Mouse (Mus musculus) adrenal gland, postnatal 10 days (tissue): ENCODE measurements around the gene Acvr1. TPM values are rescaled to one million over a fixed set of nuclear protein-coding genes. Genes with fewer than 3 reads are reported as not detected.

ENCODE experiments used
- DNase-seq: peaks from one replicate; pipeline ENCODE4 v3.0.0; 2021; ENCODE audit warnings: mixed read lengths
- total RNA-seq, 2 experiments: library from RNA; stranded (reverse); gene quantifications; 2 replicates each; pipeline ENCODE4 v1.2.3; 2021

Acvr1 gene
- total RNA-seq, 2 experiments from 2014 or later = 36.2 to 46.4 TPM

DNA sequence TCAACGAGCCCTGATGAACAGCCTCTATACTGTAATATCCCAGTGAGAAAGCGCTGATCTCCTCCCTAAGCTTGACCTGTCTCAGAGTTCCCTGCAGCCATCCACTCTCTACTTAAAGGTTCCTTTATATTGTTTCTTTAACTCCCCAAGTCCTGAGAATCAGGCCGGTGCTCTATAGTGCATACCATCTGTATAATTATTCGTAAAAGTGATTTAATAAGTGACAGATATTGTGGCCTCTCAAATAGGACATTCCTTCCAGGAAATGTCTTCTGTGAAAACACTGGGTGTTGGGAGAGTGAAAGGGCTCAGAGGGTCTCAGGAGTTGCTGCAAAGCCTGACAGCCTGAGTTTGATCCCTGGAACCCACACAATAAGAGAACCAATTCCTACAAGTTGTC is 88.8 kb downstream of the Acvr1 start:
- no peak for DNase-seq

DNA sequence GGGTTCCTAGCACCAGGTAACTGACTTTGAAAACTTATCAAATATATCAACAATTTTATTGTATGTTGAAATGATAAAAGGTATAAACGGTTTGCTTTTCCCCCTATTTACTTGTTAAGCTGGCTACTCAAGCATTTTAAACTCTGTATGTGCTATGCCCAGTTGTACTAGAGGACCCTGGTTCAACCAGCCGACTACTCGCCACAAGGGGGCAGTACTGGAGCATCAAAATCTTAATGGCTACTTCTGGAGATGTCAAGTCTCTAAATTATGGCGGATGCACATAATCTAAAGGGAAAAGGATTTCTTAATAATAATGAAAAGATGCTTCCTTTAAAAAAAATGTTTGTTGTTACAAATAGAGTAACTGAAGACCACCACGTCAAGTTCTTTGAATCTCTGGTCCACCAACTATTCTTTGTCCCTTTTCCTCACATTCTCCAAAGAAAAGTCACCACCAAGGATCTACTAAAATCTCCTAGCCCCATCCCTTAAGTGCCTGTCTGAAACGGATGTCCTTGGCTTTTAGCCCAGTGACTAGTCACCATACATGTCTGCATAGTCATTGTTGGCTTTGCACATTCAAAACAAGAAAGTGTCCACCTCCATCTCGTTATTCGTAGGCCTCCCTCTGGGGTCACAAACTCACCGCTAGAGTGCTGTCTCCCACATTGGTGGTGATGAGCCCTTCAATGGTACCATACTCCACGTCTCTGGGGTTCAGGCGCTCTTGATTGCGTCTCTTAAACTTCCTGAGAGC is 89.8 kb downstream of the Acvr1 start:
- DNase-seq = peak; percentile 91

DNA sequence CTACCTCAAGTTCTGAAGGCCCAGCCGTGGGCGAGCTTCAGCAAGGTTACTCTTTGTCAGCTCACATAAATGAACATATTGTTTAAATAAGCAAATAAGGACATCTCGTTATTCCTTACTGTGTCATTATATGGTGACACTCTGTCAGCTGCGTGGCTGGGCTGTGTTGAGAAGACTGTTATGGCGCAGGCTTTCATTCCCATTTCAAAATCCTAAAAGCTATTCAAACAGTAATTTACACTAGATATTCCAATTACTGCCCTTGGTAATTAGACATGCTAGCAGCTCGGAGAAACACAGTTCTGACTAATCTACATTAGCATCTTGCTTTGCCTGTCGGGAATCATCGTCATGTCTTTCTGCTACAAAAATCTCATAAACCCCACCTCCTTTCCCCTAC is 91.4 kb downstream of the Acvr1 start:
- no peak for DNase-seq

DNA sequence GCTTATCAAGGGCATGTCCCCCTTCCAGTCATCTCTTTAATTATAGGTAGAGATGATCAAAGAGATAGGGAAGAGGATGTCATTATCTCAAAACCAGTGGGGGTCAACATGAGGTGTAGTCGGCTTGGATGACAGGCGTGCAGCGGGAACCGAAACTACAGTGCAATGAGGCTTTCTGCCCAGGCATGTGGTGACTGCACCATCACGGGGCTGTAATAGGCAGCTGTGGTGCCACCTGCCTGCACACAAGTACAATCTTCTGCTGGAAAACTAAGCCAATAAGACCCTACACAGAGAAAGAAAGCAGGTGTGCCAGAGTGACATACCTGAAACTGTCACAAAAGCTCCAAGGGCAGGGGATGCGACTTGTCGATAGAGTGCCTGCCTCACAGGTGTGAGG is 96.7 kb downstream of the Acvr1 start:
- DNase-seq = no peak

DNA sequence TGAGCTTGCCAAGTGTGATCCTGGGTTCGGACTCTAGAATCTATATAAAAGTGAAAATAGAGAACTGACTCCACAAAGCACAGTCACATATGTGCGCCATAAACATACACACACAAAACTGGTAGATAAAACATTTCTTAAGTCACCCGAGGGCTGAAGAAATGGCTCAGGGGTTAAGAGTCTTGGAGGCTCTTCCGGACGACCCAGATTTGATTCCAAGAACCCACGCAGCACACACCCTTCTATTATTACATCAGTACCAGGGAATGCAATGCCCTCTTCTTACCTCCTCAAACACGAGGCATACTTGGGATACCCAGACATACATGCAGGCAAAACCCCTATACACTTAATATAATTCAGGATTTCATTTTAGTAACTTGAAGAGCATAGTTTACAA is 97.1 kb downstream of the Acvr1 start, which contains the start of gene Gm17409:
Gm17409 (plus strand) TSS at position 301 of the 400 bp plus-strand sequence.
- DNase-seq = no peak

DNA sequence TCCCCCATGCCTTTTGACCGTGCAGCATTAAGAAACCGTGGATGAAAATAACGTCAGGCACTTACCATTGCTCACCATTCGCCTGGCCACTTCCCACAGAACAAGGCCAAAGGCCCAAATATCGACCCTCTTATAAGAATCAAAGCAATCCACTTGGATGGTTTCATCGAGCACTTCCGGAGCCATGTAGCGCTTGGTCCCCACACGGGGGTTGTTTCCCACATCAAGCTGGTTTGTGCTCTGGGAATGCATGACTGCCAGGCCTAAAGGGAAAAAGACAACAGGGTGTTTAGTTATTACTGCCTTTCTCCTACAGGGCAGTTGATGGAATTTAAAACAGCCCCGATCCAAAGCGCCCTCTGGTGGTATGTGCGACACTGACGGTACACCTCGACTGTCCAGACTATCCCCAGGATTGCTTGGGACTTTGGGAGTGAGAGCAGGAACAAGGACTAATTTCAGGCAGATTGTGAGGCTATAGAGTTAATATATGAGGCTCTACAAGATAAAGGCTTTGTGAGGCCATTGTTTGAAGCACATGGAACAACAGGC is 108.1 kb downstream of the Acvr1 start:
- peak; percentile 75 for DNase-seq

DNA sequence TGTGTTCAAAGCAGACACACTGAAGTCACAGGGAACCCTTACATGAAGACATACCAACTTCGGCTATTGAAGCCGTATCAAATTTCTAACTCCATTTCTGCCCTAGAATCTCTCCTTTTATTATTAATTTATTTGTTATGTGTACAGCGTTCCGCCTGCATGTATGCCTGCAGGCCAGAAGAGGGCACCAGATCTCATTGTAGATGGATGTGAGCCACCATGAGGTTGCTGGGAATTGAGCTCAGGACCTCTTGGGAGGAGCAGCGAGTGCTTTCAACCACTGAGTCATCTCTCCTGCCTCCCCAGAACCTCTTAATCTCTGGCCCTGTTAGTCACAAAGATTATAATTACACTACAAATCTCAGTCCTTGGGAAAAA is 109.5 kb downstream of the Acvr1 start:
- no peak for DNase-seq

DNA sequence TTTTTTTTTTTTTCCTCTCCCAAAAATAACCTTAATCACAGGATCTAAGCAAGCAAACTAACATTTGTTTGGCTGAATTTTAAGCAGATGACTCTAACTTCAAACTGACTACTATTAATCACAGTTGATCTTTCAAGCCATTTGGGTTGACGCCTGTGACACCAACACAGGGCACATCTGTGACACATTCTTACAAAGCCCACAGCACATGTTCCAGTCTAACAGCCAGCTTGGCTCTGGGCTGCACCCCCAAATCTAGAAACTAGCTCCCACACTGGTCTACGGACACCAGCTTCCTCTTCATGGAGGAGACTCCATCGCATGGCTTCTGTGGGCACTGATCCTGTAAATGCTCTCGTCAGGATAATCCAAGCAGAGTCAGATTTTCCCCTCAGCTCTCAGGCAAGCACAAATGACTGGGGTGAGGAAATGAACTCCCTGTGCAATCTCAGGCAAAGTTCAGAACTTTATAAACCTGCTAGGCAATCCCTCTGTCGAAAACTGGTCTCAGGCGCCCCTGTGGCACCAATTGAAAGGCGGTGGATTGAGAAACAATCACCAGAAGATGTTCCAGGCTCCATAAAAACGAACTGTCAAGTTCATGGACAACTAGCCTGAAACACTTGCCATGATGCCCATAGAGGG is 110.0 kb downstream of the Acvr1 start:
- DNase-seq = no peak

DNA sequence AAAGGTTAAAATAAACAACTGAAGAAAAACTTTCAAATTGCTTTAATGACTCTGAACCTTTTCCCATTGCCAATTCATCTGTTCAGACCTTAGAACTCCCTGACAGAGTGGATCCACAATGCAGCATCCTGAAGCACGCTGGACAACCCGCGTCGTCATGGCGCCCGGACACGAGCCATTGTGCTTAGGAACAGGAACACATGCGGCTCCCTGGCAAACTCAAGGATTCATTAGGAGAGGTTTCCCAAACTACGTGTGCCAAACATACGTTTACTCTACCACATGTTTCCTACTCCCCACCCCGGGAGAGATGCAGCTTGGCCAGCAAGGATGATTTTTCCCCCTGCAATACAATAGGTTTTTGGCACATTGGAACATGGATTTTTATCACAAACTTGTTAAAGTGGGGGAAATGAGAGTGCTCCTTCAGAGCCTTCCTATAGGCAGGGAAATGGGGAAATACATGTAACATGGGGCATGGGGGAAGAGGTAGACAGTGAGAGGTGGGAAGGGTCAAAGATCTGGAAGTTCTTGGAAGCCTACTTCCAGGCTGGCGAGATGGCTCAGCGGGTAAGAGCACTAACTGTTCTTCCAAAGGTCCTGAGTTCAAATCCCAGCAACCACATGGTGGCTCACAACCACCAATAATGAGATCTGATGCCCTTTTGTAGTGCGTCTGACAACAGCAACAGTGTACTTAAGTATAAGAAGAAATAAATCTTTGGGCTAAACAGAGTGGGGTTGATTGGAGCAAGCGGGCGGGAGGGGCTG is 112.7 kb downstream of the Acvr1 start:
- DNase-seq = no peak

DNA sequence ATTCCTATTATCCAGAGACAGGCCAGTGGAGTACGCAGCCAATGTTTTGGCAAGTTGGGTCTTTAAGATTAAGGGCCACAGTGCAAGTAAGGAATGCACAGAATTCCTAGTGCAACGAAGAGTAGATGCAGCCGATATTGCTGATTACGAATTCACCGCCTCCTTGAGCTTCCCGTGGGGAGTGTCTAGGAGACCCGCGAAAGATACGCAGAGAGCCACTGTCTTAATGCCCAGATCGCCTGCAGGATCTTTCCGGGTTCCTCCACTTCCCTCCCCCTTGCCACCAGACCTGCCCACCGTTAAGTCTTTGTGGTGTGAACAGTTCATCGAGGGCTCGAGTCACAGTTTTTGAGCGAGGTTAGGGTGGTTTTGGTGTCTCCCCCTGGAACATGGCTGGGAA is 120.0 kb downstream of the Acvr1 start:
- no peak for DNase-seq

DNA sequence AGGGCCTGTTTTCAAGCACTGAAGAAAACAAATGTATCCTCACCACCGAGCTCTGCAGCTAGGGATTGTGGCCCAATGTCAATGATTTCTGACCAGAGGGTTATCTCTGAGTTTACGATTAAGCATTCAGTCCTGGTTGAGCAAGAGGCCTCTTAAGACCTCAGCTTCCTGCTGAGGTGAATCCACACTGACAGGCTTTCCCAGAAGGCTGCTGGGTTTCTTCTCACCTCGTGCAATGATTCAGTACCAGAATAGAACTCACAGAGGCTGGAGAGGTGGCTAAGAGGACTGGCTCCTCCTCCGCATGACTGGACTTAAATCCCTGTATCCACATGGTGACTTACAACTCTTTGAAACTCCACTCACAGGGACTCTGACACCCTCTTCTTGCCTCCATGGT is 123.8 kb downstream of the Acvr1 start:
- DNase-seq = no peak

DNA sequence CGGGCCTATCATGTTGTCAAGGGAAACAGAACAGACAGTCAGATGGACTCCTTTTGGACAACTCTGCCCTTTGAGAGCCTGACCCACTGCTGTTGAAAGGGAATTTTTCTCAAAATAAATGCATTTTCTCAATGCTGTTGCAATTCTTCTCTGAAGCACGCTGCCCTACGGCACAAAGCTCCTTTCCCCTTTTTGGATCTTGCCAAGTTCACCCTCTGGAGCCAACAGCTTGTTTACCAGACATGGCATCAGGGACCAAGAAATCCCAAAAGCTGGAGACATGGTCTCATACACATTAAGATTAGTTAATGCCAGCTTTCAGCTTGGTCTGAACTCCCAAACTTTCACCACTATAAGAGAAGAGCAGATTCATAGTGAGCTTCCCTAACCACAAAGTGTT is 130.0 kb downstream of the Acvr1 start:
- DNase-seq = peak; percentile 50

DNA sequence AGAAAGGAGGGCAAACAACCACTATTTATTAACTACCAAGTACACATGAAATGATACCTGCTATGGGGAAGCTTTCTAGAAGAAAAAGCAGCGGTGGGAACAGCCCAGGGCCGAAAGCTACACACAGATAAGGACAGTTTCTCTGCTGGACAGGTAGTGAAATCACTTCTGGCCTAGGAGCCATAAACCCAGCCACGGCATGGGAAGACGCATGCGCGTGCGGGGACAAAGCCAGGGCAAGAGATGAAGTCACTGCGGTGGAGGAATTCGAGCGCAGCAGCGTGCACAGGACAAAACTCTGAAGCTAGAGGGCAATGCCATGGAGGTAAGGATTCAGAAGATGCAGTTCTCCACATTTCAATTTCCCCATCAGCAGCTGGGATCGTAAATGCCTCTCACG is 131.4 kb downstream of the Acvr1 start:
- no peak for DNase-seq

DNA sequence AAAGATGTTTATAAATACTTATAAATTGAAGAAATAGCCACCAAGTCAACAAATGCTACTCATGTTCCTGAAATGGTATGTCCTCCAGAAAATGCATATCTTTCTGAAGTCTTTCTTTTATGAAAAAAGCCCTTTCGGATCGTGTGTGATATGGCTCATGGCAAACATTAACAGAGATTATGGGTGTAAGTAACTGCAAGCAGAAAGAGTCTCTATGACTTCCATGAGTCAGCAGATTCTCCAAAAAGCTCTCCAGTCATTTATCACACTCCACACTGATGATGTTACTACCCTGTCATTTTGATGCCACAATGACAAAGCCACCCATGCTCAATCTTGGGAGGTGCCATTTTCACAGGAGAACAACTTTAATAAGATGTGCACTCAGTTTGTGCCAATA is 132.5 kb downstream of the Acvr1 start:
- no peak for DNase-seq

DNA sequence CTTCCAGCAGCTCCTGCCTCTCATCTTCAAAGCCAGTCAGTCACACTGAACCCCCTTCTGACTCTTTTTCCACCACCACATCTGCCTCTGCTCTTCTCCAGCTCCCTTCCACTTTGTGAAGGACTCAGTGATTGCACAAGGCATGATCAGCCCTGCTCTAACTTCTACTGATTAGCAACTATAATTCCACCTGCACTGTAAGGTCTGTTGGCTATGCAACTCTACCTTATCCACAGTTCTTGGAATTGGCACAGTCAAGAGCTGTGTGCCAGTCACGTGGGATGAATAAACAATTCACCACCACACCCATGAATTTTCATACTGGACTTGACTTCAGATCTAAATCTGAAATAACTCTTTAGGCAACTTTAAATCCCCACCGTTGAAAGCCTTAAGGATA is 133.6 kb downstream of the Acvr1 start:
- DNase-seq = no peak

DNA sequence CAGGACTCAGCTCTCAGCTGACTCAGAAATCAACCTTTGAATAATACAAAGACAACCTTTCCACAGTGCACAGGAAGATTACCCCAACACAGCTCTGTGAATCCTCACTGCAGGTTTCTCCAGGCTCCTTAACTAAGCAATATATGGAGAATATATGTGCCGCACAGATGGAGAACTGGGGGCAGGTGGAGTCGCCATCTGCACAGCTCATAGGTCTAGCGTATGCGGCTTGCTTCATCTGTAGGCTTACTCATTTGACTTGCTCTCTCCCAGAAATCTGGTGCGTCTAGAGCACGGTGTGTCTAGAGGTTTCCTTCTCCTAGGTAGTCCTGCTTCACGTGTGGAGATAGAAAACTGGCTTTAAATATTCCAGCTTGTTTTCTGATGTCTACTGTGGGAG is 134.7 kb downstream of the Acvr1 start:
- no peak for DNase-seq

DNA sequence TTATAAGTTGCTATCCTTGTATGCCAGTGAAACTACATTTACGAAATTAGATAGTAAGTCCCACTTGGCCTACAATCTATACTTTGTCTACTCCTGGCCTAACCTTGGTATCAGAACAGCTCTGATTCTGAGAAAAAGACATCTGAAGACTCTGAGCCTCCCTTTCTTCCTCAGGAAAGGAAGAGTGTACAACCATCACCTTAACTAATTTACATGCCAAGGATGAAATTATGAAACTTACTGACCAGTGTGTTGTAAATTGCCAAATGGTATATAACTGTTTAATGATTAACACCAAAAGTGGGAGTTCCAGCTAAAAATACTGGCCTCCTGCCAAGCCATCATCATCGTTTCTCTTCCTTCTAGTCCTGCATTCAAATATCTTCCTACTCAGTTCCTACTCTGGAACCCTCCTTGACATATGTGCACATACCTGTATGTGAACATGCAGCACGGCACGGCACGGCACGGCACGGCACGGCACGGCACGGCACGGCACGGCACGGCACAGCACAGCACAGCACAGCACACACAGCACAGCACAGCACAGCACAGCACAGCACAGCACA is 141.4 kb downstream of the Acvr1 start:
- no peak for DNase-seq

DNA sequence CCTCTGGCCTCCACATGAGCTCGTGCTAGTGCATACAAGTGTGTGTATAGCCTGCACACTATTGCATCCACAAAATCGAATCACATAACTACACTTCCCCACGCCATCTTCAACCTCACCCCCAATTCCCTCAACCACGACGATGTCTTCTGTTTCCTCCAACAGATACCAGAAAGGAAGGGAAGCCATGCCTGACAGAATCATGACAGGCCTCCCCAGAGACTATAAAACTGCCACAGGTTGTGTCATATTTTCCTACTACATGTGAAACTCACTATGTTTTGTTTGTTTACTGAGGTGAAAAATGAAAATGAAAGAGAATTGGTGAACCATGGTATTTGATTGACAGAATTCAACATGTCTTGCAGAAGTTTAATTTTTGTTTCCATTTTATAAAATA is 143.6 kb downstream of the Acvr1 start:
- no peak for DNase-seq

DNA sequence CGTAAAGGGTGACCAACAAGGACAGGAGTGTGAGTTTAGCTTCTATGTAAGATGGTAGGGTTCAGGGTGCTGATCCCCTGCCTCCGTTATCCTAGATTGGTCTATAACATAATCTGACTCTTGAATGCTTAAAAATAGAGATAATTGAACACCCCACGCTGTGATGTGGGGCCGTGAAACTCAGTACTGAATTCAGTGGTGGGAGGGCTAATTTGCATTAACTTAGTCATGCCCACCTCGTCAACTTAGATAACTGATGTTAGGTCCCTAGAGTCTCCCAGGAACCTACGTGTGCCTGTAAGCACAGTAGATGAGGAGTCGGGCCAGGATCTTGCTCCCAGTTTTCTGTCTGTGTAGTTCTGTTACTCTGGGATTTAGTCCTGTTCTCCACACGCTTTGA is 147.4 kb downstream of the Acvr1 start:
- DNase-seq = no peak

DNA sequence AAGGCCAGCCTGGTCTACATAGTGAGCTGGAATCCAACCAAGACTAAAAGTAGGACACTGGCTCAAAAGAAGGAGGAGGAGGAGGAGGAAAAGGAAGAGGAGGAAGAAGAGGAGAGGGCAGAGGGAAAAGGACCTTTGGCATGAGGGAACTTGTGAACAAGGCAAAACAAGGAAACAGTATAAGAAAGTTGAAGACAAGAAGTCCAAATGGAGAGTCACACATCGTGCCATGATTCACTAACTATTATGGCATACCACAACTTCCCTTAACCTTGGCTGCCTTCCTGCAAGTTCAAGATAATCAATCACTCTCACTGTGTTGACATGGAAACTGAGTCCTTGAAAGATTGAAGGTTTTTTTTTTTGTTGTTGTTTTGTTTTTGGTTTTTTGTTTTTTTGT is 148.8 kb downstream of the Acvr1 start:
- DNase-seq = no peak

DNA sequence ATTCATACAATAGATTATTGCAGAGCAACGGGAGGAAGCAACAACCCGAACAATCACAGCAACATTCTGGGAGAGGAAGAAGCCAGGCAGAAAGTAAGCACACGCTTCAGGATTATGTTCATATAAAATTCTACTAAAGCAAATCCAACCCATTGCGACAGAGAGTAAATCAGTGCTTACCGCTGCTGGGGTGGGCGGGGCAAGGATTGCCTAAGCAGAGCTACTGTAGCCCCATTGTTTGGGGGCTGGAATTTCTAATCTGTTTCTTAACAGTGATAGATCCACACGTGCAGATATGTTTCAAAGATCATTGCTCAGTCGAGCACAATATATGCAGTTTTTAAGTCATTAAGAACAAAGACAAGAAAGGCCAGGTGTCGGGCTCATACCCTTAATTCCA is 149.3 kb downstream of the Acvr1 start:
- DNase-seq = no peak

DNA sequence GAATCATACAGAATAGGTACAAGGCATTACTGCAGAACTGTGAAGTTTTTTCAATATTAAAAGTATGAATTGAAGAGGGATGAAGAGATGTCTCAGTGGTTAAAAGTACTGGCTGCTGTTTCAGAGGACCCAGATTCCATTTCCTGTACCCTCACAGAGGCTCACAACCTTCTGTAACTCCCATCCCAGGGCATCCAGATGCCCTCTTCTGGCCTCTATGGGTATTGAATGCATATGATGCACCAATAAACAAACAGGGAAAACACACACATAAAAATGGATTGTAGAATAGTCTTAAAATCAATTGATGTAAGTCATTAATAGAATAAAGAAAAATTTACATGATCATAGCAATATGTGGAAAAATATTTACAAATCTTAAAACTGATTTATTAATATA is 151.9 kb downstream of the Acvr1 start:
- no peak for DNase-seq
